ENCODE assay signal across 19 mouse cellular contexts in genomic region chr7:81480800-81481199, GRCm38 (mm10). TPM values are rescaled to one million over a fixed set of nuclear protein-coding genes. Genes with fewer than 3 reads are reported as not detected.
DNase-seq lines count a peak whose midpoint lies in the region; TF ChIP-seq lines count a peak whose summit lies in the region.
"Had no signal": no experiment of that assay in that cellular context is flagged by ENCODE, and none has a peak within 500 bp of the region (broad histone marks: within the 10 kb centered on the region; RNA-seq: fewer than 3 reads in every experiment).

No protein-coding gene starts in this region.

- H3K4me3 ChIP-seq in left cerebral cortex, adult 2 months = no peak overlapping the region
- H3K4me3 ChIP-seq: embryonic facial prominence, embryonic 13.5 days; heart, embryonic 13.5 days; limb, embryonic 15.5 days had no signal

- DNase-seq in embryo, embryonic 11 days = peak; percentile 24
- no peak for DNase-seq in embryo, embryonic 9.5 days (ENCODE audit: extremely low spot score)
- peak; percentile 53 for DNase-seq in left cerebral cortex, postnatal 4 days
- no peak for DNase-seq in left cerebral cortex, adult 2 months (ENCODE audit: extremely low spot score in 1 of 2, low spot score in 2 of 2)
- DNase-seq in R1 (ENCODE audit: low read depth, low spot score) = peak; percentile 95
- DNase-seq in retina, postnatal 1 day = peak; percentile 82
- DNase-seq in right cerebral cortex, postnatal 14 days = no peak
- DNase-seq: adrenal gland, postnatal 14 days; gastrocnemius, postnatal 10 days; kidney, adult 11 months; kidney, postnatal 4 days; lung, adult 18-20 months; right cerebral cortex, postnatal 25 days had no signal

- intact Hi-C loops in left cerebral cortex, postnatal 4 days (cut with DNase I) = no loop called here
- intact Hi-C loops in left cerebral cortex, adult 2 months (cut with DNase I) = no loop called here

- no peak overlapping the region for H3K27ac ChIP-seq in left cerebral cortex, adult 2 months
- H3K27ac ChIP-seq: embryonic facial prominence, embryonic 13.5 days; heart, embryonic 13.5 days; limb, embryonic 15.5 days; macrophage had no signal

- TF ChIP-seq CTCF in left cerebral cortex, adult 2 months (IDR thresholded peaks at IDR 0.05) = no peak

RNA-seq across cellular contexts. Expression of gene Ap3b2, which starts 12.9 kb away (rescaled TPM):
- 100 to 1,000 TPM; 165 to 172 TPM for total RNA-seq in left cerebral cortex, postnatal 4 days (2021)
- total RNA-seq in left cerebral cortex, adult 2 months (2021) = 100 to 1,000 TPM; 159 to 162 TPM
- total RNA-seq: hematopoietic stem cell, adult 5-6 weeks had no signal

RNA-seq across cellular contexts. Expression of gene BC048679, which starts 17.3 kb away (rescaled TPM):
- total RNA-seq in left cerebral cortex, postnatal 4 days (2021) = not detected
- not detected for total RNA-seq in left cerebral cortex, adult 2 months (2021)
- total RNA-seq: adrenal gland, postnatal 14 days; gastrocnemius, postnatal 10 days; hematopoietic stem cell, adult 5-6 weeks; left cerebral cortex, adult 8-10 months had no signal

RNA-seq across cellular contexts. Expression of gene Cpeb1, which starts 25.5 kb away (rescaled TPM):
- 10 to 100 TPM; 10.0 to 11.6 TPM for total RNA-seq in left cerebral cortex, postnatal 4 days (2021)
- total RNA-seq in left cerebral cortex, adult 2 months (2021) = 100 to 1,000 TPM in 1 of 2 experiments, 10 to 100 TPM in 1; 98.1 to 101 TPM
- total RNA-seq: hematopoietic stem cell, adult 5-6 weeks had no signal

Comparison
In these comparisons a context has a peak if more than half of its experiments do, and no peak if none do; other contexts are left out.
1. DNase-seq: peak in embryo, embryonic 11 days (single experiment), left cerebral cortex, postnatal 4 days (single experiment), R1 (single experiment) and retina, postnatal 1 day (single experiment); none in embryo, embryonic 9.5 days (single experiment), left cerebral cortex, adult 2 months (0 of 2) and right cerebral cortex, postnatal 14 days (single experiment).
2. RNA of gene Cpeb1, which starts 25.5 kb away (total RNA-seq): 98.1 to 101 TPM in left cerebral cortex, adult 2 months; 10.0 to 11.6 TPM in left cerebral cortex, postnatal 4 days; every median in the first group is over 4 times any median in the second.